Mouse (Mus musculus): ENCODE measurements around the gene Tmem121b.
A peak's percentile ranks its signal among the peaks of the same experiment; 100 is the strongest.

Tmem121b gene

GRCm38 (mm10) chr6:120463086-120463871, 30.3 kb downstream of the Tmem121b start, which contains the start of gene Il17ra:
Il17ra (plus strand) TSS chr6:120463247.
- peak; percentile 85 to 88 for DNase-seq

- no peak for DNase-seq
These were observed 31.4 kb downstream of the Tmem121b start for GRCm38 (mm10) chr6:120462251-120462650.

GRCm38 (mm10) chr6:120461217-120461616, 32.4 kb downstream of the Tmem121b start:
- DNase-seq = no peak

GRCm38 (mm10) chr6:120457751-120458150, 35.9 kb downstream of the Tmem121b start:
- no peak for DNase-seq

- DNase-seq = no peak
These were observed 36.5 kb downstream of the Tmem121b start for GRCm38 (mm10) chr6:120457074-120457473.

- no peak for DNase-seq
These were observed 39.0 kb downstream of the Tmem121b start for GRCm38 (mm10) chr6:120454627-120455077.

GRCm38 (mm10) chr6:120453556-120453955, 40.1 kb downstream of the Tmem121b start:
- DNase-seq = no peak

- DNase-seq = no peak
These were observed 40.5 kb downstream of the Tmem121b start for GRCm38 (mm10) chr6:120453103-120453445.

GRCm38 (mm10) chr6:120452384-120453102, 41.1 kb downstream of the Tmem121b start:
- no peak for DNase-seq

- no peak for DNase-seq
These were observed 43.4 kb downstream of the Tmem121b start for GRCm38 (mm10) chr6:120450208-120450607.

- no peak for DNase-seq
These were observed 49.9 kb downstream of the Tmem121b start for GRCm38 (mm10) chr6:120443363-120444355.

GRCm38 (mm10) chr6:120442171-120442749, 51.3 kb downstream of the Tmem121b start:
- DNase-seq = no peak

All from lung, adult 18-20 months (tissue).